Mouse (Mus musculus) limb, embryonic 14.5 days (tissue): ENCODE measurements around the gene Pitpna. TPM values are rescaled to one million over a fixed set of nuclear protein-coding genes. Genes with fewer than 3 reads are reported as not detected.

Experiments
- ATAC-seq: fragments of 200-750 bp; cut with Nextera tagmentation; 2 replicates; pipeline ENCODE4 v1.8.0; 2017; ENCODE audit warnings: low read depth, moderate number of reproducible peaks, moderate TSS enrichment; ENCODE audit not compliant: low FRiP score
- DNase-seq: peaks from one replicate; pipeline ENCODE4 v3.0.0-alpha.2; 2015; ENCODE audit warnings: low spot score
- H3K27ac ChIP-seq: fragments of 300-500 bp; sonication (generic); replicated peaks from 2 replicates; pipeline ENCODE4 v1.5.1; 2014; ENCODE audit warnings: low read depth, mild to moderate bottlenecking, low read length, moderate library complexity, mixed read lengths
- H3K27me3 ChIP-seq: fragments of 300-500 bp; sonication (generic); 2 replicates; pipeline ENCODE4 v1.6.1; 2014; ENCODE audit warnings: low read length, mixed read lengths; ENCODE audit not compliant: control insufficient read depth, insufficient read depth
- H3K36me3 ChIP-seq: fragments of 300-500 bp; sonication (generic); 2 replicates; pipeline ENCODE4 v1.6.1; 2014; ENCODE audit warnings: mild to moderate bottlenecking, low read length, moderate library complexity, mixed read lengths; ENCODE audit not compliant: control insufficient read depth, insufficient read depth
- H3K4me1 ChIP-seq: fragments of 300-500 bp; sonication (generic); 2 replicates; pipeline ENCODE4 v1.6.1; 2014; ENCODE audit warnings: antibody characterized with exemption, low read length, mixed read lengths; ENCODE audit not compliant: control insufficient read depth, insufficient read depth
- H3K4me2 ChIP-seq: fragments of 300-500 bp; sonication (generic); replicated peaks from 2 replicates; pipeline ENCODE4 v1.6.1; 2014; ENCODE audit warnings: low read depth, mild to moderate bottlenecking, low read length, moderate library complexity; ENCODE audit not compliant: severe bottlenecking
- H3K4me3 ChIP-seq: fragments of 300-500 bp; sonication (generic); replicated peaks from 2 replicates; pipeline ENCODE4 v1.5.1; 2014; ENCODE audit warnings: low read length
- H3K9ac ChIP-seq: fragments of 300-500 bp; sonication (generic); 2 replicates; pipeline ENCODE4 v1.6.1; 2014; ENCODE audit warnings: mild to moderate bottlenecking, low read depth, low read length, moderate library complexity; ENCODE audit not compliant: severe bottlenecking
- H3K9me3 ChIP-seq: fragments of 300-500 bp; sonication (generic); 2 replicates; pipeline ENCODE4 v1.6.1; 2016; ENCODE audit warnings: low read length; ENCODE audit not compliant: control insufficient read depth
- POLR2A ChIP-seq: fragments of 200-500 bp; IDR thresholded peaks from 2 replicates; pipeline ENCODE4 v1.8.0; 2012; ENCODE audit warnings: inconsistent platforms, mild to moderate bottlenecking, moderate library complexity, borderline replicate concordance; ENCODE audit not compliant: insufficient read depth, insufficient read length; ENCODE audit errors: extremely low read depth
- WGBS: fragments of 180-500 bp; shearing (Covaris S2); extraction: QIAGEN DNeasy Blood & Tissue Kit; methylation state at CpG from one replicate; pipeline ENCODE4 v1.1.7; 2014; 5-methylcytosine and 5-hydroxymethylcytosine counted together
- polyA plus RNA-seq, 2 experiments: library from polyadenylated mRNA; depleted of rRNA in 1 of 2; stranded (reverse) in 1 of 2; unstranded in 1 of 2; fragments of >200 nt; fragmentation: Nextera tagmentation in 1 of 2; extraction: Ambion mirVana in 1 of 2; gene quantifications; 2 replicates each; pipeline versions ENCODE4 v1.2.1 to v1.2.3; 2012 to 2014

Gene Pitpna
- polyA plus RNA-seq, 2 experiments = 78.6 to 80.3 TPM

- WGBS = 79% methylated on average over 5 of the region's 5 CpGs
- no peak for TF ChIP-seq POLR2A
- no peak for DNase-seq
Measured at GRCm38 (mm10) chr11:75574378-75575123, 13.3 kb upstream of the Pitpna start.

GRCm38 (mm10) chr11:75575560-75576123 lies 12.3 kb upstream of the Pitpna start:
- H3K36me3 ChIP-seq = no peaks in the 10 kb centered on the region
- H3K9me3 ChIP-seq = no peaks in the 10 kb centered on the region
- DNase-seq (no peak), ATAC-seq (no peak)
- H3K4me1 ChIP-seq = no peaks in the 10 kb centered on the region
- no peak overlapping the region for H3K9ac ChIP-seq
- H3K27me3 ChIP-seq = no peaks in the 10 kb centered on the region
- no peak overlapping the region for H3K4me2 ChIP-seq
- TF ChIP-seq POLR2A = no peak
- H3K4me3 ChIP-seq = no peak overlapping the region
- H3K27ac ChIP-seq = no peak overlapping the region
- WGBS = 77% methylated on average over 9 of the region's 9 CpGs

More at GRCm38 (mm10) chr11:75574378-75575123, 13.3 kb upstream of the Pitpna start:
- H3K9me3 ChIP-seq = no peaks in the 10 kb centered on the region
- H3K4me1 ChIP-seq = no peaks in the 10 kb centered on the region
- H3K9ac ChIP-seq = no peak overlapping the region
- H3K4me2 ChIP-seq = no peak overlapping the region
- H3K27ac ChIP-seq = no peak overlapping the region
- H3K27me3 ChIP-seq = no peaks in the 10 kb centered on the region
- H3K36me3 ChIP-seq = no peaks in the 10 kb centered on the region
- no peak overlapping the region for H3K4me3 ChIP-seq
- ATAC-seq = no peak

- Histone ChIP-seq H3K27me3 (no peaks in the 10 kb centered on the region), H3K9me3 (no peaks in the 10 kb centered on the region), H3K4me1 (no peaks in the 10 kb centered on the region), H3K9ac (no peak overlapping the region), H3K27ac (no peak overlapping the region), H3K4me3 (no peak overlapping the region), H3K4me2 (no peak overlapping the region), H3K36me3 (no peaks in the 10 kb centered on the region)
- TF ChIP-seq POLR2A = no peak
- DNase-seq (no peak), ATAC-seq (no peak)
- 79% methylated on average over 5 of the region's 5 CpGs for WGBS
Measured at GRCm38 (mm10) chr11:75578609-75579008, 9.3 kb upstream of the Pitpna start.

- Histone ChIP-seq H3K27ac (no peak overlapping the region), H3K27me3 (no peaks in the 10 kb centered on the region), H3K9me3 (no peaks in the 10 kb centered on the region), H3K4me3 (no peak overlapping the region), H3K9ac (no peak overlapping the region), H3K36me3 (no peaks in the 10 kb centered on the region), H3K4me2 (no peak overlapping the region), H3K4me1 (no peaks in the 10 kb centered on the region)
- DNase-seq (no peak), ATAC-seq (no peak)
- WGBS = 94% methylated on average over 7 of the region's 7 CpGs
- no peak for TF ChIP-seq POLR2A
Measured at GRCm38 (mm10) chr11:75581495-75582149, 6.3 kb upstream of the Pitpna start.

- H3K4me3 ChIP-seq = no peak overlapping the region
- no peak overlapping the region for H3K4me2 ChIP-seq
- ATAC-seq (no peak), DNase-seq (no peak)
- H3K36me3 ChIP-seq = no peaks in the 10 kb centered on the region
- H3K9me3 ChIP-seq = no peaks in the 10 kb centered on the region
- 57% methylated on average over 2 of the region's 2 CpGs for WGBS
- no peaks in the 10 kb centered on the region for H3K27me3 ChIP-seq
- no peak overlapping the region for H3K27ac ChIP-seq
- no peak for TF ChIP-seq POLR2A
- H3K4me1 ChIP-seq = peaks cover 5% of the 10 kb centered on the region; the same call in 1 of the 2 replicates
- H3K9ac ChIP-seq = no peak overlapping the region
Measured at GRCm38 (mm10) chr11:75583521-75583920, 4.4 kb upstream of the Pitpna start.
